Mouse (Mus musculus): ENCODE data around the gene Znfx1. TPM values are rescaled to one million over a fixed set of nuclear protein-coding genes. Genes with fewer than 3 reads are reported as not detected.
A peak's percentile ranks its signal among the peaks of the same experiment; 100 is the strongest.
"Not testable (repeated sequence)": the region's sequence is repeated elsewhere in the genome, so short reads cannot be mapped to it uniquely, and the experiment has no call there.

The Znfx1 gene
- polyA plus RNA-seq, 1 experiment from 2014 or later, result 6.2 TPM

GRCm38 (mm10) chr2:167038716-167039115 is 24.1 kb downstream of the Znfx1 start:
- no peak overlapping the region for H3K4me3 ChIP-seq
- ATAC-seq, result no peak
- H3K9me3 ChIP-seq (replicated peaks), result no peaks in the 10 kb centered on the region
- peaks cover 99% of the 10 kb centered on the region for H3K36me3 ChIP-seq (ENCODE audit: poor library complexity, severe bottlenecking)
- no peak overlapping the region for H3K9ac ChIP-seq
- no peaks in the 10 kb centered on the region for H3K27me3 ChIP-seq
- no peak overlapping the region for H3K27ac ChIP-seq
- no peaks in the 10 kb centered on the region for H3K4me1 ChIP-seq
- WGBS, result 97% methylated on average over 7 of the region's 7 CpGs
- no peak overlapping the region for H3K4me2 ChIP-seq

GRCm38 (mm10) chr2:167038297-167038696 is 24.5 kb downstream of the Znfx1 start:
- no peak overlapping the region for H3K27ac ChIP-seq
- no peak overlapping the region for H3K9ac ChIP-seq
- H3K36me3 ChIP-seq (ENCODE audit: poor library complexity, severe bottlenecking), result peaks cover 100% of the 10 kb centered on the region
- H3K4me3 ChIP-seq, result no peak overlapping the region
- no peaks in the 10 kb centered on the region for H3K9me3 ChIP-seq (replicated peaks)
- H3K27me3 ChIP-seq, result no peaks in the 10 kb centered on the region
- no peak for ATAC-seq
- 94% methylated on average over 6 of the region's 6 CpGs for WGBS
- H3K4me1 ChIP-seq, result no peaks in the 10 kb centered on the region
- H3K4me2 ChIP-seq, result no peak overlapping the region

GRCm38 (mm10) chr2:167037710-167038109 is 25.1 kb downstream of the Znfx1 start:
- WGBS, result 96% methylated on average over 12 of the region's 12 CpGs

GRCm38 (mm10) chr2:167030507-167030906 is 32.3 kb downstream of the Znfx1 start:
- WGBS, result 90% methylated on average over 4 of the region's 4 CpGs
- H3K4me1 ChIP-seq, result no peaks in the 10 kb centered on the region
- no peak overlapping the region for H3K4me2 ChIP-seq
- no peaks in the 10 kb centered on the region for H3K9me3 ChIP-seq (replicated peaks)
- H3K4me3 ChIP-seq, result no peak overlapping the region
- H3K36me3 ChIP-seq (ENCODE audit: poor library complexity, severe bottlenecking), result peaks cover 98% of the 10 kb centered on the region
- H3K27me3 ChIP-seq, result no peaks in the 10 kb centered on the region
- no peak overlapping the region for H3K9ac ChIP-seq
- ATAC-seq, result no peak
- no peak overlapping the region for H3K27ac ChIP-seq

More at GRCm38 (mm10) chr2:167037710-167038109, 25.1 kb downstream of the Znfx1 start:
- no peak for ATAC-seq
- H3K4me1 ChIP-seq, result no peaks in the 10 kb centered on the region
- no peaks in the 10 kb centered on the region for H3K27me3 ChIP-seq
- peaks cover 100% of the 10 kb centered on the region for H3K36me3 ChIP-seq (ENCODE audit: poor library complexity, severe bottlenecking)
- H3K4me3 ChIP-seq, result no peak overlapping the region
- no peak overlapping the region for H3K27ac ChIP-seq
- H3K9ac ChIP-seq, result no peak overlapping the region
- no peaks in the 10 kb centered on the region for H3K9me3 ChIP-seq (replicated peaks)
- no peak overlapping the region for H3K4me2 ChIP-seq

- H3K27ac ChIP-seq, result no peak overlapping the region
- no peak overlapping the region for H3K4me2 ChIP-seq
- H3K4me3 ChIP-seq, result no peak overlapping the region
- peaks cover 98% of the 10 kb centered on the region for H3K36me3 ChIP-seq (ENCODE audit: poor library complexity, severe bottlenecking)
- H3K4me1 ChIP-seq, result no peaks in the 10 kb centered on the region
- H3K27me3 ChIP-seq, result no peaks in the 10 kb centered on the region
- ATAC-seq, result no peak
- WGBS, result 97% methylated on average over 7 of the region's 7 CpGs
- no peak overlapping the region for H3K9ac ChIP-seq
- H3K9me3 ChIP-seq (replicated peaks), result no peaks in the 10 kb centered on the region
Observed at GRCm38 (mm10) chr2:167028553-167028952, 34.3 kb downstream of the Znfx1 start.

GRCm38 (mm10) chr2:167019396-167019795 is 43.4 kb downstream of the Znfx1 start:
- 94% methylated on average over 10 of the region's 10 CpGs for WGBS
- Histone ChIP-seq H3K4me3 (no peak overlapping the region), H3K9ac (no peak overlapping the region), H3K36me3 (ENCODE audit: poor library complexity, severe bottlenecking) (peaks cover 64% of the 10 kb centered on the region), H3K27ac (no peak overlapping the region), H3K4me1 (peaks cover 24% of the 10 kb centered on the region), H3K4me2 (no peak overlapping the region), H3K9me3 (replicated peaks) (no peaks in the 10 kb centered on the region), H3K27me3 (no peaks in the 10 kb centered on the region)
- ATAC-seq, result no peak

GRCm38 (mm10) chr2:167015382-167015718 is 47.5 kb downstream of the Znfx1 start:
- WGBS, result 0% methylated on average over 18 of the region's 21 CpGs

GRCm38 (mm10) chr2:167014702-167015381 is 48.0 kb downstream of the Znfx1 start, which contains the start of gene Ddx27:
Gene Ddx27 (plus strand): TSS chr2:167015193.
- H3K9ac ChIP-seq, result peak within 1 kb of the TSS; percentile 84
- WGBS, result 2% methylated on average over 36 of the region's 37 CpGs
- H3K4me1 ChIP-seq, result peaks cover 24% of the 10 kb centered on the region
- H3K27ac ChIP-seq, result peak within 1 kb of the TSS; percentile 51
- H3K4me3 ChIP-seq, result peak within 1 kb of the TSS; percentile 84
- no peaks in the 10 kb centered on the region for H3K9me3 ChIP-seq (replicated peaks)
- peak within 1 kb of the TSS; percentile 94 for H3K4me2 ChIP-seq
- 0 out of 2 replicates have a peak, but pooled peaks cover 2% of the 10 kb centered on the region for H3K27me3 ChIP-seq
- ATAC-seq, result peak; percentile 94
- H3K36me3 ChIP-seq (ENCODE audit: poor library complexity, severe bottlenecking), result peaks cover 22% of the 10 kb centered on the region

More at GRCm38 (mm10) chr2:167015382-167015718, 47.5 kb downstream of the Znfx1 start:
- H3K9me3 ChIP-seq (replicated peaks), result no peaks in the 10 kb centered on the region
- no peaks in the 10 kb centered on the region for H3K27me3 ChIP-seq
- peaks cover 27% of the 10 kb centered on the region for H3K36me3 ChIP-seq (ENCODE audit: poor library complexity, severe bottlenecking)
- peaks cover 24% of the 10 kb centered on the region for H3K4me1 ChIP-seq
- peak overlapping the region; percentile 7; the same call in 1 of the 2 replicates for H3K27ac ChIP-seq
- peak; percentile 83; the same call in 1 of the 2 replicates for ATAC-seq
- peak overlapping the region; percentile 84 for H3K4me3 ChIP-seq
- peak overlapping the region; percentile 94 for H3K4me2 ChIP-seq
- H3K9ac ChIP-seq, result peak overlapping the region; percentile 84

- Histone ChIP-seq H3K9ac (no peak overlapping the region), H3K27me3 (0 out of 2 replicates have a peak, but pooled peaks cover 5% of the 10 kb centered on the region), H3K4me2 (no peak overlapping the region), H3K4me1 (peaks cover 5% of the 10 kb centered on the region), H3K4me3 (no peak overlapping the region), H3K36me3 (ENCODE audit: poor library complexity, severe bottlenecking) (no peaks in the 10 kb centered on the region), H3K27ac (no peak overlapping the region), H3K9me3 (replicated peaks) (no peaks in the 10 kb centered on the region)
- 85% methylated on average over 3 of the region's 3 CpGs for WGBS
- ATAC-seq, result no peak
Observed at GRCm38 (mm10) chr2:167010546-167010945, 52.3 kb downstream of the Znfx1 start.

- Histone ChIP-seq H3K4me2 (no peak overlapping the region), H3K4me1 (0 out of 2 replicates have a peak, but pooled peaks cover under 1% of the 10 kb centered on the region), H3K9ac (no peak overlapping the region), H3K27ac (no peak overlapping the region), H3K9me3 (replicated peaks) (no peaks in the 10 kb centered on the region), H3K4me3 (no peak overlapping the region), H3K36me3 (ENCODE audit: poor library complexity, severe bottlenecking) (no peaks in the 10 kb centered on the region), H3K27me3 (0 out of 2 replicates have a peak, but pooled peaks cover 5% of the 10 kb centered on the region)
- 75% methylated on average over 4 of the region's 4 CpGs for WGBS
- no peak for ATAC-seq
Observed at GRCm38 (mm10) chr2:167009483-167009882, 53.3 kb downstream of the Znfx1 start.

GRCm38 (mm10) chr2:167007565-167007964 is 55.2 kb downstream of the Znfx1 start:
- H3K9me3 ChIP-seq (replicated peaks); H3K9ac ChIP-seq; H3K4me2 ChIP-seq; H3K4me3 ChIP-seq; H3K4me1 ChIP-seq; H3K27ac ChIP-seq; H3K27me3 ChIP-seq; ATAC-seq; H3K36me3 ChIP-seq (ENCODE audit: poor library complexity, severe bottlenecking): not testable (repeated sequence)
- 79% methylated on average over 4 of the region's 4 CpGs for WGBS

- H3K4me1 ChIP-seq, result no peaks in the 10 kb centered on the region
- H3K36me3 ChIP-seq (ENCODE audit: poor library complexity, severe bottlenecking), result no peaks in the 10 kb centered on the region
- ATAC-seq, result no peak
- 79% methylated on average over 13 of the region's 13 CpGs for WGBS
- no peak overlapping the region for H3K4me3 ChIP-seq
- H3K27me3 ChIP-seq, result 0 out of 2 replicates have a peak, but pooled peaks cover 5% of the 10 kb centered on the region
- no peak overlapping the region for H3K27ac ChIP-seq
- H3K9ac ChIP-seq, result no peak overlapping the region
- H3K4me2 ChIP-seq, result no peak overlapping the region
- H3K9me3 ChIP-seq (replicated peaks), result no peaks in the 10 kb centered on the region
Observed at GRCm38 (mm10) chr2:167007001-167007491, 55.8 kb downstream of the Znfx1 start.

All from forebrain, embryonic 13.5 days (tissue).